Mouse (Mus musculus) intestine, embryonic 14.5 days (tissue): Measurements from ENCODE around the gene Trim66. TPM values are rescaled to one million over a fixed set of nuclear protein-coding genes. Genes with fewer than 3 reads are reported as not detected.

Experiments used
- ATAC-seq: fragments of 200-750 bp; cut with Nextera tagmentation; replicated peaks from 2 replicates; pipeline ENCODE4 v1.8.0; 2017; ENCODE audit warnings: low read depth, moderate number of reproducible peaks, moderate TSS enrichment, moderate library complexity; ENCODE audit not compliant: low FRiP score, low TSS enrichment
- DNase-seq: peaks from one replicate; pipeline ENCODE4 v3.0.0-alpha.2; 2018; ENCODE audit warnings: low spot score
- H3K27ac ChIP-seq: fragments of 300-500 bp; sonication (generic); 2 replicates; pipeline ENCODE4 v1.5.1; 2014; ENCODE audit warnings: low read depth, mild to moderate bottlenecking, control low read depth
- H3K27me3 ChIP-seq: fragments of 300-500 bp; sonication (generic); replicated peaks from 2 replicates; pipeline ENCODE4 v1.6.1; 2014; ENCODE audit warnings: low read length, control low read depth; ENCODE audit not compliant: control insufficient read depth, insufficient read depth
- H3K36me3 ChIP-seq: fragments of 300-500 bp; sonication (generic); 2 replicates; pipeline ENCODE4 v1.6.1; 2014; ENCODE audit warnings: low read length, control low read depth; ENCODE audit not compliant: control insufficient read depth, insufficient read depth
- H3K4me1 ChIP-seq: fragments of 300-500 bp; sonication (generic); replicated peaks from 2 replicates; pipeline ENCODE4 v1.6.1; 2014; ENCODE audit warnings: low read length, control low read depth, mixed read lengths; ENCODE audit not compliant: control insufficient read depth, insufficient read depth
- H3K4me2 ChIP-seq: fragments of 300-500 bp; sonication (generic); 2 replicates; pipeline ENCODE4 v1.6.1; 2014; ENCODE audit warnings: low read length
- H3K4me3 ChIP-seq: fragments of 300-500 bp; sonication (generic); 2 replicates; pipeline ENCODE4 v1.5.1; 2014; ENCODE audit warnings: low read depth, low read length, control low read depth, mixed read lengths
- H3K9ac ChIP-seq: fragments of 300-500 bp; sonication (generic); 2 replicates; pipeline ENCODE4 v1.6.1; 2014; ENCODE audit warnings: mild to moderate bottlenecking, low read length
- H3K9me3 ChIP-seq: fragments of 300-500 bp; sonication (generic); 2 replicates; pipeline ENCODE4 v1.6.1; 2016; ENCODE audit warnings: low read length, control low read depth; ENCODE audit not compliant: control insufficient read depth
- WGBS: fragments of 180-500 bp; shearing (Covaris S2); extraction: QIAGEN DNeasy Blood & Tissue Kit; methylation state at CpG from one replicate; pipeline ENCODE4 v1.1.7; 2014; 5-methylcytosine and 5-hydroxymethylcytosine counted together
- polyA plus RNA-seq: library from polyadenylated mRNA; unstranded; fragments of >200 nt; fragmentation: Nextera tagmentation; extraction: Ambion mirVana; gene quantifications from 2 replicates; pipeline ENCODE4 v1.2.1, GENCODE M21; 2014

The Trim66 gene
- polyA plus RNA-seq, 1 experiment from 2014 or later: 0.15 TPM

DNA sequence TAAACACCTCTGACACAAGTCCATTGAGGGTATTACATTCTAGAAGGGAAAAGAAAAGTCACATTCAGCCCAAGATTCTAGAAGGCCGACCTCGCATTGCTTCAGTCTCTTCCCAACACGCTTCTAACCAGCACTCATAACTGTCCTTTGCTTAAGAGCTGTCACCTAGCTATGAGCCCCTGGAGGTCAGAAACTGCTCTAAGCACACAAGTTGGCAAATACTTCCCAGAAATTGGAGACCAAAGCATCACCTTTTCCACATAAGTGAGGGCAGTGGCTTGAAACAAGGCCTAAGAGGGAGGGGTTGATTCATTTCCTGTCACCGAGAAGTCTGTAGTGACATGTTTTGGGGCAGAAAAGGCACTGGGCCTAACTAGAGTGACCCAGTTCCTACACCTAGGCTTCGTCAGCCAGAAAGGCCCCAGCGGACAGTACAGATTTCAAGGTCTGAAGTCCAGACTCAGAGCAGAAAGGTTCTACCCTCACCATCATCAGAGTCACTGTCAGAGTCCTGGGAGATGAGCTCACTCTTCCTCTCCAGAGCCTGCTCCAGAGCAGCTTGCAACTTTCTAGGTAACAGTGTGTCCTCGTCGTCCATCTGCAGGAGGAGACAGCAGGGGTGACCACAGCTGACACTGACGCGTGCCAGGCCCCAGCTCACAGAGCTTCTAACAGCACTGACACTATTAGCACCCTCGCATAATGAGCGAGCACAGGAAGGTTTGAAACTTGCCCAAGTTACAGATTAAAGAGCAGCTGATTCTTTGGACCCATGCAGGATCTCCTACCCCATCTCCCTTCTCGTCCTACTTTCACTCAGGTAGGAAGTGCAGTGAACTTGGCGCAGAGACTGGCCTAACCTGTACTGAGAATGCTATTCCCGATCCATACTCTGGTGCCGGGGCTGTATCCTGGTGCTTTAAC, 18.1 kb upstream of the Trim66 start:
- 0 out of 2 replicates have a peak overlapping the region, but pooled peaks have one; percentile 14 for H3K27ac ChIP-seq
- peaks cover 83% of the 10 kb centered on the region for H3K36me3 ChIP-seq

DNA sequence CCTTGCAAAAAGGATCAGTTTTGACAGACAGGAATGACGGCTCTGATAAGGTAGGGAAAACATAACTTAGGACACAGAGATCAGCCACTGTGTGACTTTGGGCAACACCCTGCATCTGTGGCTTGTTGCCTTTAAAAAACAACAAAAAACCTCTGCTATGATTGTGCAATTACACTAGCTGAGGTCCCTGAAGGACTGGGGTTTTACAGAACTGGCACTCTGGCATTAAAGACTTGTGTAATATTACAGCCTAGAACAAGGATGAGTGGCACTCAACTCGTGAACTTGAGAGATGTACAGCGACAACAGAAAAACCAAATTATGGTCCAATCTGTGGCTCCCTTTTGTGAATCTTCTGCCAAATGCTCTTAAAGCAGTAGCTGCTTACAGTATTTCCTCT, 16.8 kb upstream of the Trim66 start:
- no peak for DNase-seq

More for the DNA sequence above, 18.1 kb upstream of the Trim66 start:
- DNase-seq: no peak
- Histone ChIP-seq H3K27me3 (no peaks in the 10 kb centered on the region), H3K9ac (no peak overlapping the region), H3K9me3 (no peaks in the 10 kb centered on the region), H3K4me1 (peaks cover 8% of the 10 kb centered on the region), H3K4me2 (no peak overlapping the region), H3K4me3 (no peak overlapping the region)
- no peak for ATAC-seq
- 66% methylated on average over 16 of the region's 16 CpGs for WGBS

DNA sequence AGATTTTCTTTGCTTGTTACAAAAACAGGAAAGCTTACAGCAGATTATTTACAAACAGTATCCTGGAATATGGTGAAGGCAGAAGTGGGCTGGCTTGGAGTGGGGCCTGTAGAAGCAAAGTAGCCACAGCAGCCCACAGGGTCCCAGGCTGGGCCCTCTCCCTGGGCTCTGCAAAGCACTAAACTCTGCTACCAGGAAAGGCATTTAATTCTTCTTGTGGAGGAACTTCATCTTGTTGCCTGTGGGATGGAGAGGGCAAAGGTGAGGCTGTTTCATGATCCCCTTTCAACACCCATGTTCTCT, 16.5 kb upstream of the Trim66 start:
- Histone ChIP-seq H3K4me3 (no peak overlapping the region), H3K4me1 (peaks cover 18% of the 10 kb centered on the region), H3K4me2 (no peak overlapping the region), H3K9me3 (no peaks in the 10 kb centered on the region), H3K36me3 (peaks cover 80% of the 10 kb centered on the region), H3K27me3 (no peaks in the 10 kb centered on the region), H3K27ac (no peak overlapping the region; the same call in 1 of the 2 replicates), H3K9ac (no peak overlapping the region)
- DNase-seq: no peak
- no peak for ATAC-seq

More for the DNA sequence above, 16.8 kb upstream of the Trim66 start:
- no peak overlapping the region for H3K4me3 ChIP-seq
- peaks cover 84% of the 10 kb centered on the region for H3K36me3 ChIP-seq
- WGBS: 81% methylated on average over 3 of the region's 3 CpGs
- H3K4me1 ChIP-seq: peaks cover 18% of the 10 kb centered on the region
- no peak overlapping the region for H3K9ac ChIP-seq
- H3K27ac ChIP-seq: no peak overlapping the region; the same call in 1 of the 2 replicates
- no peaks in the 10 kb centered on the region for H3K27me3 ChIP-seq
- ATAC-seq: no peak
- H3K4me2 ChIP-seq: no peak overlapping the region
- no peaks in the 10 kb centered on the region for H3K9me3 ChIP-seq

DNA sequence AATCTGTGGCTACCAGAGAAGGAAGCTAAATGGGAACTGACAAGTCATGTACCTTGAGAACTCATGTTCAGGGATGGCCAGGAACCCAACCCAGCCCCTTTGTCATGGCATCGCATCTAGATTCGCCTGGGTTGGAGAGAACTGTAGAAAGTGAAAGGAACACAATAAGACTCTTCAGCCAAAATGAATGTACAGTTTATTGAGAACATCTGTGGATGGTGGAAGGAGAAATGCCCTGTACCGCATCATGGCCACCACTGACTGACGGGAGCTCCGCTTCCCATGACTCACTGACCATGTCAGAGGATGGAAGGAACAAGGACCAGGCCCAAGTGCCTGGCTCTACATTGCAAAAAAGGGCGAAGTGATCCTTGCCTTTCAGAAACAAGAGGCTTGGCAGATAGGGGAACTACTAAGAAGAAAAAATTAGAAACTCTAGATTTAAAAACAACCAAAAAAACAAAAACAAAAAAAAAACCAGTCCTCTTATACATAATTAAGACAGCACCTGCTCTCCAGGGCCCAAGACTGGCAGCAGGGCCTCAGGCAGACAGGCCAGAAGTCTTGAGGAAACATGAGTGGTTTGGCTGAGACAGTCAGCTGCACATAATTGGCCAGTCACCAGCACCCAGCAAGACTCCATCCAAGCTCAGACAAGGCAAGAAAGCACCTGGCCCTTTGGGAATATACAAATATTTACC, 16.0 kb upstream of the Trim66 start:
- Histone ChIP-seq H3K4me1 (peaks cover 18% of the 10 kb centered on the region), H3K9me3 (no peaks in the 10 kb centered on the region), H3K4me3 (no peak overlapping the region), H3K9ac (no peak overlapping the region), H3K4me2 (no peak overlapping the region), H3K27me3 (no peaks in the 10 kb centered on the region), H3K36me3 (peaks cover 78% of the 10 kb centered on the region), H3K27ac (no peak overlapping the region; the same call in 1 of the 2 replicates)
- WGBS: 69% methylated on average over 6 of the region's 6 CpGs
- DNase-seq: no peak
- no peak for ATAC-seq

DNA sequence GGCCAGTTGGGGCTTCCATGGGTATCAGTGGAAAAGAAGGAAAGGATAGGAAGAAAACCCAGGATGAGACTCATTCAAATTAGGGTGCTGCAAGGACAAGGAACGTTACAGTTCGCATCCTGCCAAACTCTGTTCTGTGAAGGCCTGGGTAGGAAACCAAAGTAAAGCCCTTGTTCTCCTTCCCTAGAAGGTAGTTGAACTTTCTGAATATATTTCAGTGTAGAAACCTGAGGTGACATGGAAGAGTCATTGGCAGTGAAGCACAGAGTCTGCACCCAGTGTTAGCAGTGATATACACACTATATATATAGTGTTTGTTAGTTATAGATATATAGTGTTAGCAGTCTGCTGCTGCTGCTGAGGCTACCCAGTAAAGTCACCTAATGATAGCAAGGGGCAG, 15.4 kb upstream of the Trim66 start:
- DNase-seq: no peak
- no peaks in the 10 kb centered on the region for H3K9me3 ChIP-seq
- H3K4me2 ChIP-seq: no peak overlapping the region
- no peak overlapping the region for H3K4me3 ChIP-seq
- 61% methylated on average over 2 of the region's 2 CpGs for WGBS
- peaks cover 18% of the 10 kb centered on the region for H3K4me1 ChIP-seq
- no peak overlapping the region for H3K27ac ChIP-seq
- no peak overlapping the region for H3K9ac ChIP-seq
- H3K27me3 ChIP-seq: no peaks in the 10 kb centered on the region
- ATAC-seq: no peak
- H3K36me3 ChIP-seq: peaks cover 77% of the 10 kb centered on the region

DNA sequence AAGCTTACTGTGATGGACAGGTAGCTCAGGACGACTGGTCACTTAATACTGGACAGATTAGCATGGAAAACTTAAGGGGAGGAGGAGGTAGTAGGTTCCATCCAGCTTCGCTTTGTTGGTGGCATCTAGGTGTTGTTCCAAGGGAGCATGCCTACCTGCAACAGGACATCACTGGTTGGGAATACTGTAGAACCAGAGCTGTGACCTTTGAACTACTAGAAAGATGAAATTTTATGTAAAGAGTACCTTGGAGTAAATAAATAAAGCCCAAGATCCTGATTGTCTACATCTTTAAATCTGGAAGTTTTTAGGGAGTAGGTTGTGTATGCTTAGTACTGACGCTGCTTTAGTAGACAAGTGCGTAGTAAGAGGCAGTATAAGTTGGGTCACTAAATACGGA, 14.2 kb upstream of the Trim66 start:
- peaks cover 26% of the 10 kb centered on the region for H3K4me1 ChIP-seq
- no peak for DNase-seq
- no peaks in the 10 kb centered on the region for H3K27me3 ChIP-seq
- peaks cover 71% of the 10 kb centered on the region for H3K36me3 ChIP-seq
- H3K4me2 ChIP-seq: 0 out of 2 replicates have a peak overlapping the region, but pooled peaks have one; percentile 96
- H3K9ac ChIP-seq: no peak overlapping the region
- no peak overlapping the region for H3K27ac ChIP-seq
- H3K4me3 ChIP-seq: no peak overlapping the region
- 76% methylated on average over 5 of the region's 5 CpGs for WGBS
- ATAC-seq: no peak
- H3K9me3 ChIP-seq: no peaks in the 10 kb centered on the region

DNA sequence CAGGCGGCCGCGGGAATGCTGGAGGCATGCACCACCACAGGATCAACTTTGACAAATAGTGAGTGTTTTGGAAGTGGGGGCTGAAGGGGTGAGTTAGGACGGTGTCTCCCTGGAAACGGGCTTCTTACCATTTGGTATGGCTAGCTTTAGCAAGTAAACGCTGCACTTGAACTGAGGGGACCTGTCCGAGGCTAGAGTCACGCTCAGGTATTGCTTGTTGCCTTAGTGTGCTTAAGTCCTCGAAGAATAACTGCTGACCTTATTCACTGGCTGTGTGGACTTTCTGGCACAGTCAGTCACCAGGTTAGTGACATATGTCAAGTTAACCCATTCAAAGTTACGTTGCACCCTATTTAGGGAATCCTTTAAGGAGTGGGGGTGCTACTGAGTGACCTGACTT, 12.0 kb upstream of the Trim66 start:
- Histone ChIP-seq H3K27ac (peak overlapping the region; percentile 98), H3K9ac (peak overlapping the region; percentile 100), H3K9me3 (no peaks in the 10 kb centered on the region), H3K36me3 (peaks cover 51% of the 10 kb centered on the region), H3K4me1 (peaks cover 26% of the 10 kb centered on the region), H3K4me3 (peak overlapping the region; percentile 93), H3K4me2 (peak overlapping the region; percentile 96), H3K27me3 (no peaks in the 10 kb centered on the region)
- WGBS: 6% methylated on average over 10 of the region's 10 CpGs
- DNase-seq (no peak), ATAC-seq (no peak)

DNA sequence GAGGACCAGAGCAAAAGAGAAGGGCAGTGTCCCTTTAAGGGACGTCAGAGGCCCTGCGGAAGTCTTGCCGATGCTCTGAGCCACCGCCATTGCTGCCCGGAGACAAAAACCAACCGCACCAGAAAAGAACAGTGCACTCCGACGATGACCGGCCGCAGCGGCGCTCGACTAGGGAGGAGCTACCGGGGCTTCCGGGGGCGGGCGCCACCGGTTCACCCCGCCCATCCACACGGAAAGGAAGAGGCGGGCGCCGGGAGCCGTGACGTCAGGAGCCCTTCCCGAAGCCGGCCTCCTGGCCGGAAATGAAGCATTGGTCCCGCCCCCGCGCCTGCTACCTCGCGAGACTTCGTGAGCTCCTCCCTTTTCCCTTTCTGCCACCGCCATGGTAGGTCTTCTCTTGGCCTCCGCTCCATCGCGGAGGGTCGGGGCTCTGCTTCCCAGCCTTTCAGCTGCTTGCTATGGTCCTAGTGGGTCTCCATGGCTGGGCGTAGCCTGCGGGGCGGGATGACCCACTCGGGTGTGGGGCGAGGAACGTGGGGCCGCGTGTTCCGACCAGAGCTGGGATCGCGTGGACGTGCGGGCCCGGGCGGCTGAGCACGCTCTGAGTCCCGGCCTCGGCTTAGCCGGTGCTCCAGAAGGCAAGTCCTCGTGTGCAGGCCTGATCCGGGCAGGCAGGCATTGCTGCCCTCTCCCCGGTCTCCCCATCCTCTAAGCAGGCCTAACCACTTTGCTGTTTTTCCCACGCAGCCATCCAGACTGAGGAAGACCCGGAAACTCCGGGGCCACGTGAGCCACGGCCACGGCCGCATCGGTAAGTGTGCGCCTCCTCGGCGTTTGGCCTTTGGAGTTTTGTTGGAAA, 11.1 kb upstream of the Trim66 start, which contains the start of gene Rpl27a:
Rpl27a (plus strand) TSS at position 310 of the 859 bp plus-strand sequence.
- H3K9ac ChIP-seq: peak within 1 kb of the TSS; percentile 100
- DNase-seq (peak; percentile 99), ATAC-seq (peak; percentile 89)
- peak within 1 kb of the TSS; percentile 98 for H3K27ac ChIP-seq
- H3K4me3 ChIP-seq: peak within 1 kb of the TSS; percentile 93
- H3K4me1 ChIP-seq: peaks cover 26% of the 10 kb centered on the region
- peaks cover 42% of the 10 kb centered on the region for H3K36me3 ChIP-seq
- H3K4me2 ChIP-seq: peak within 1 kb of the TSS; percentile 96
- under 1% methylated on average over 61 of the region's 72 CpGs for WGBS
- H3K9me3 ChIP-seq: no peaks in the 10 kb centered on the region
- H3K27me3 ChIP-seq: no peaks in the 10 kb centered on the region
